13 mouse cellular contexts compared by ENCODE assay signal in the genomic region with DNA sequence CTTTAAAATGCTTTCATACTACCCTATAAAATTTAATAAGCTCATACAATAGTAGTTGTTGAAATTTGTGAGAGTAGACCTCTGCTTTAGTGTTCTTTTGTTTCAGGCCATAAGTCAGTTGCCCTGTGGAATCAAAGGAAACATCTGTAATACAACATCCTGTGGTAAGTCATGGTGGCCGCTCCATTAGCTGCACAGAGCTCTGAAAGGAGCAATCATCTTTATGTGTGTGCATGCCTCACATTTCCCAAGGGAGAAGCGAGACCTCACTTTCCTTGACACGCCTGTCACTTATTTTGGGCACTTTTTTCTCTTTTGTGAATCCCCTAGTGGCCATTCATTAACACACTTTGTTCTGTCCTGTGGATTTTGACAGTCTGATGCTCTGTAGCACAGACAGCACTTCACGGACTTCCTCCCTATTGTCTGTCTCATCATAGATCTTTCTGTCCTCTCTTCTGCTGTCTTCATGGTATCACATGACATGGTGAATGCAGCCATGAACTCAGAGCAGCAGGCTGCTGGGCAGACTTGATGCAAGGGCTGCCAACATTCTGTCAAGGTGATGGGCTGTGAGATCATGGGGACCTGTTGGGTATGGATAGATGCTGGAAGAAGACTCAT.
A peak's percentile ranks its signal among the peaks of the same experiment; 100 is the strongest.
DNase-seq lines count a peak whose midpoint lies in the region; ATAC-seq lines count a peak whose summit lies in the region.
"Had no signal": no experiment of that assay in that cellular context is flagged by ENCODE, and none has a peak within 500 bp of the region (broad histone marks: within the 10 kb centered on the region; RNA-seq: fewer than 3 reads in every experiment).

No protein-coding gene starts in this region.

- no peaks in the 10 kb centered on the region for H3K9me3 ChIP-seq in liver, embryonic 11.5 days (ENCODE audit: control insufficient read depth, low read length)

- no peaks in the 10 kb centered on the region for H3K4me1 ChIP-seq in liver, embryonic 11.5 days (replicated peaks; ENCODE audit: control insufficient read depth, insufficient read depth, low read length)

- H3K4me2 ChIP-seq in liver, embryonic 11.5 days, result no peak overlapping the region

- H3K27me3 ChIP-seq in liver, embryonic 11.5 days (replicated peaks; ENCODE audit: control insufficient read depth, insufficient read depth, low read length), result no peaks in the 10 kb centered on the region

- H3K36me3 ChIP-seq in liver, embryonic 11.5 days (ENCODE audit: control insufficient read depth, insufficient read depth, low read length), result no peaks in the 10 kb centered on the region

- WGBS in liver, embryonic 11.5 days, result 47% methylated on average over 4 of the region's 4 CpGs

- peak; percentile 60 for ATAC-seq in liver, embryonic 11.5 days (replicated peaks; ENCODE audit: low FRiP score)
- peak; percentile 94 for ATAC-seq in granulocyte monocyte progenitor cell, adult 5-6 weeks (replicated peaks; ENCODE audit: poor library complexity, severe bottlenecking)
- peak; percentile 50 for ATAC-seq in megakaryocyte, adult 5-6 weeks (ENCODE audit: poor library complexity, severe bottlenecking)
- no peak for ATAC-seq in frontal cortex, adult (ENCODE audit: low TSS enrichment)

- peak; percentile 9 to 19 for DNase-seq in cerebellum, postnatal 14 days
- no peak for DNase-seq in cerebellum, postnatal 4 days (ENCODE audit: low spot score in 2 of 2)
- no peak for DNase-seq in liver, embryonic 11.5 days (ENCODE audit: low spot score)
- no peak for DNase-seq in liver
- DNase-seq in thymus, postnatal 0 days (ENCODE audit: low spot score), result no peak
- DNase-seq: adrenal gland, adult 8-10 months; cerebellum, adult 9-10 months; heart, adult 18-20 months; kidney, adult 9 months had no signal

- no peak overlapping the region for H3K9ac ChIP-seq in liver, embryonic 11.5 days (ENCODE audit: low read depth, low read length)

- H3K27ac ChIP-seq in liver, embryonic 11.5 days (ENCODE audit: low read depth, low read length), result no peak overlapping the region
- H3K27ac ChIP-seq: macrophage had no signal

- H3K4me3 ChIP-seq in liver, embryonic 11.5 days (ENCODE audit: low read depth, low read length), result no peak overlapping the region

Comparison
In these comparisons a context has a peak if more than half of its experiments do, and no peak if none do; other contexts are left out.
1. DNase-seq: peak in cerebellum, postnatal 14 days (2 of 2); none in cerebellum, postnatal 4 days (0 of 2), liver, embryonic 11.5 days (single experiment), liver (single experiment) and thymus, postnatal 0 days (single experiment).